Mouse (Mus musculus) midbrain, embryonic 13.5 days (tissue): ENCODE measurements around the gene Calm2. TPM values are rescaled to one million over a fixed set of nuclear protein-coding genes. Genes with fewer than 3 reads are reported as not detected.

Source experiments
- ATAC-seq: fragments of 200-750 bp; cut with Nextera tagmentation; 2 replicates; pipeline ENCODE4 v1.8.0; 2017; ENCODE audit warnings: mild to moderate bottlenecking, moderate TSS enrichment, moderate library complexity
- H3K27ac ChIP-seq: fragments of 300-500 bp; sonication (generic); 2 replicates; pipeline ENCODE4 v1.5.1; 2015; ENCODE audit warnings: inconsistent platforms, mild to moderate bottlenecking, moderate library complexity
- H3K27me3 ChIP-seq: fragments of 300-500 bp; sonication (generic); 2 replicates; pipeline ENCODE4 v1.6.1; 2015; ENCODE audit warnings: mild to moderate bottlenecking, inconsistent platforms
- H3K36me3 ChIP-seq: fragments of 300-500 bp; sonication (generic); 2 replicates; pipeline ENCODE4 v1.6.1; 2015; ENCODE audit warnings: mild to moderate bottlenecking, inconsistent platforms
- H3K4me1 ChIP-seq: fragments of 300-500 bp; sonication (generic); replicated peaks from 2 replicates; pipeline ENCODE4 v1.6.1; 2015; ENCODE audit warnings: inconsistent platforms
- H3K4me2 ChIP-seq: fragments of 300-500 bp; sonication (generic); replicated peaks from 2 replicates; pipeline ENCODE4 v1.6.1; 2015; ENCODE audit warnings: moderate library complexity, mild to moderate bottlenecking, inconsistent platforms
- H3K4me3 ChIP-seq: fragments of 300-500 bp; sonication (generic); replicated peaks from 2 replicates; pipeline ENCODE4 v1.5.1; 2015; ENCODE audit warnings: mild to moderate bottlenecking, inconsistent platforms
- H3K9ac ChIP-seq: fragments of 300-500 bp; sonication (generic); replicated peaks from 2 replicates; pipeline ENCODE4 v1.6.1; 2015; ENCODE audit warnings: mild to moderate bottlenecking, inconsistent platforms
- H3K9me3 ChIP-seq: fragments of 300-500 bp; sonication (generic); 2 replicates; pipeline ENCODE4 v1.6.1; 2016; ENCODE audit warnings: mild to moderate bottlenecking, inconsistent platforms
- WGBS: fragments of 180-500 bp; shearing (Covaris S2); methylation state at CpG from one replicate; pipeline ENCODE4 v1.1.7; 2015; 5-methylcytosine and 5-hydroxymethylcytosine counted together
- polyA plus RNA-seq: library from polyadenylated mRNA; unstranded; fragments of >200 nt; fragmentation: Nextera tagmentation; extraction: Ambion mirVana; gene quantifications from 2 replicates; pipeline ENCODE4 v1.2.1, GENCODE M21; 2015

The Calm2 gene
- polyA plus RNA-seq, 1 experiment from 2014 or later, result 1,571 TPM

GRCm38 (mm10) chr17:87387068-87387467, 59.7 kb downstream of the Calm2 start:
- Histone ChIP-seq H3K9ac (no peak overlapping the region), H3K9me3 (no peaks in the 10 kb centered on the region), H3K27me3 (no peaks in the 10 kb centered on the region), H3K4me3 (no peak overlapping the region), H3K4me2 (no peak overlapping the region), H3K27ac (no peak overlapping the region), H3K36me3 (no peaks in the 10 kb centered on the region), H3K4me1 (peaks cover 7% of the 10 kb centered on the region)
- no peak for ATAC-seq
- WGBS, result 12% methylated on average over 3 of the region's 5 CpGs

GRCm38 (mm10) chr17:87385835-87386234, 60.9 kb downstream of the Calm2 start:
- Histone ChIP-seq H3K27ac (no peak overlapping the region), H3K4me1 (peaks cover 7% of the 10 kb centered on the region), H3K4me3 (no peak overlapping the region), H3K9ac (no peak overlapping the region), H3K36me3 (no peaks in the 10 kb centered on the region), H3K4me2 (no peak overlapping the region), H3K27me3 (no peaks in the 10 kb centered on the region), H3K9me3 (no peaks in the 10 kb centered on the region)
- WGBS, result 75% methylated on average over 3 of the region's 3 CpGs
- no peak for ATAC-seq

Other genes starting within 250 kb of the Calm2 start
- gene Mcfd2, start 181.0 kb downstream of the Calm2 start, polyA plus RNA-seq, result 52.6 and 54.7 TPM in 2 replicates
- 2.8 and 4.3 TPM in 2 replicates for gene Ttc7, start 164.0 kb downstream of the Calm2 start, polyA plus RNA-seq
- 0.37 TPM in 1 of 2 replicates, not detected in the other for gene Stpg4, start 19.2 kb downstream of the Calm2 start, polyA plus RNA-seq
- 2.8 and 3.6 TPM in 2 replicates for gene Epcam, start 189.0 kb upstream of the Calm2 start, polyA plus RNA-seq
- 79.5 and 85.1 TPM in 2 replicates for gene Msh2, start 225.4 kb upstream of the Calm2 start, polyA plus RNA-seq